Mouse (Mus musculus): Measurements from ENCODE around the gene Asf1b.

The Asf1b gene

DNA sequence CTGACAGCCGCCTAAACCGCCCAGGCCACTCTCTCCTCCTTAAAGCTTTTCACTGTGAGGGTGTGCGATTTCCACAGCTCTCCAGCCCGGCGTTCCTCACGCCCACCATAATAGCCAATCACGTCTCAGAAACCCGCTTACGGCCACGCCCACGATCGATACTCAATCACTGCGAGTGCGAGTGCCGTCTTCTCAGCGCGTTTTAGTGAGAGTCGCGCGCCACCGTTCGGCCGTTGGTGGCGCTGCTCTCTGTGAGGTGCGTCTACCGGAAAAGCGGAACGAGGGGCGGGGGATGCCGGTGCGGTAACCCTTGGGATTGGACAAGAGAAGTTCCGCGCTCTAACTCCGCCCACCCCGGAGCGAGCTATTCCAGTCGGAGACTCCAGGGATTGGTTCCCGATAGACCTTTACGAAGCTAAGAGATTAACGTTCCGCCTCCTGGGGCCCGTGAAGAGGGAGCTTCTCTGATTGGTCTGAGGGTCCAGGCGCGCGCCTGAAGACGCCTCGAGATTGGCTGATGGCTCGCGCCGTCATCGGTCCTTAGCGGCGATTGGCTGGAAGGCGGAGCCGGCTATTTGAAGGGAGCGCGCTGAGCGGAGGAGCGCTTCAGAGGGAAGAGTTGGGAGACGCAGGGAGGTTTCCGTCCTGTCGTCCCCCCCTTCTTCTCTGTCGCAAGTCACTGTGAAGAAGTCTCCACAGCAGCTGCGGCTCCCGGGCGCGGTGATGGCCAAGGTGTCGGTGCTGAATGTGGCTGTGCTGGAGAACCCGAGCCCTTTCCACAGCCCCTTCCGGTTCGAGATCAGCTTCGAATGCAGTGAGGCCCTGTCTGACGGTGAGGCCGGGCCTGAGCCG is at the start of gene Asf1b, which contains the start of gene Gm10644:
Gene Asf1b (plus strand): TSS at position 402 of the 852 bp plus-strand sequence.
Gene Gm10644 (minus strand): TSS at position 100 of the 852 bp plus-strand sequence.
- peak; percentile 99 to 100 for DNase-seq

DNA sequence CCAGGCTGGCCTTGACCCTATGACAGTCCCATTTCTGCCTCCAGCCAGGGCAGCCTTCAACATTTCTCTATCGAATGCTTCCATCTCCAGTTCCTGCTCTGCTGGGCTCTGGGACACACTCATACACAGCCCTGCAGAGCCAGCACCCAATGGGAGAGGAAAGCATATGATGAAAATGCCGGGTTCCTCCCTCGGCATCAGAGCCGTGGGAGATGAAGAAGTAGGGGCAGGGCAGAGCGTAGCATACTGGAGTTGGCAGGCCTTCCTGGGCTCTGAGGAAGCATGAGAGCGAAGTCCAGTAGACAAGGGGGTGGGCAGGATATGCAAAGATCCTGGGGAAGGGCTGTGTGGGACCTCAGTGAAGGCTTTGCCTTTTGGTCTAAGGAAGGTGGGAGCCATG is 46.7 kb upstream of the Asf1b start:
- DNase-seq, result no peak

DNA sequence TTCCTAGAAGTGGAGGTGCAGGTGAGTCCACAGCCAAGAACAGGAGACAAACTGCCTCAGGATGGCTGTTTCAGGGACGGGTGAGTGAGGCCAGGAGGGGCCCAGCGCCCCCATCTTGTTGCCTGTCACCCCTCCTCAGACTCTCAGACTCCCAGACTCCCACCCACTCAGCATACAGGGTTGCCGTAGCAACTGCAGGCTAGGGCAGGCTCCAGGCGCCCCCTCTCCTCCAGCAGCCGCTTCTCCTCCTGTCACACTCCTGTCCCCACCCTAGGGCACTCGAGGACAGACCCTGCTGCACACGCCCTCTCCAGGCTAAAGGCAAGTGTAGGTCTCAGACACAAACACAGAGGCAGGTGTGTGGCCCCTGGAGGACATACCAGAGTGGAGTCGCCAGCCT is 46.0 kb upstream of the Asf1b start:
- no peak for DNase-seq

DNA sequence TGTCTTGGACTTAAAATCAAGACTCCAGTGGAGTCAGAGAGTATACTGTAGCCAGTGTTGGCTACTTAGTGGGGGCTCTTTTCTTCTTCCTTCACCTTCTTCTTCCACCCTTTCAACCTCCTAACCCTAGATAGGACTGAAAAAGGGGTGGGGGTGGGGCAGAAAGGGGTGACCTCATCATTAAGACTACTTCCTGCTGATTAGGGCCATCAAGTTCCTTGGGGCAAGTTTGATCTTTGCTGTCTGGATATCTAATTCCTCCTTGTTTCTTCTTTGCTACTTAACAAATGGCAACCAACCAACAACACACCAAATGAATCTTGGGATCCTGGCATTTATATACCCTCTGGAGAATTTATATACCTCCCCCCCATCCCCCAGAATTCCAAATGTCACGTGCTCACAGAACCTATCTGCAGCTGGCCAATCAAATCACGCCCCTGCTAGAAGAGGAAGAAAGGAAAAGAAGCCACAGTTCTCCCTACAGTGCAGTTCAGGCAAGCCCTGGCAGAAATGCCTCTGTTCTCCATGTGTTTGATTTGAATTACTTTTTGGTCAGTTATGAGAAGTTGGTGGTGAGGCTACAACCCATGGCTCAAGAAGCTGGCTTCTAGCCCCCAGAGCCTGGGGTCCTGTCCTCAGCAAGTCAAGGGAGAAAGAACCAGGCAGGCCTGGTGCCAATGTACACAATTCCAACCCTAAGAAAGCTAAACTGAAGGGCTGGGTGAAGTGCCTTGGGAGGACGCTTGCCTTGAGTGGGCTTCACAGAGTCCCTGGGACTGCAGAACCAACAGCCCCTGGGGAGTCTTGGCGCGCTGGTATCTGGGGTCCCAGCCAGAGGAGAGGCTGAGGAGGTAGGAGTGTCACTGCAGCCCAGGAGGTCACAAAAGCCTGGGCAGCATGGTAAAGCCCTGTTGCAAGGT is 43.2 kb upstream of the Asf1b start:
- DNase-seq, result no peak

DNA sequence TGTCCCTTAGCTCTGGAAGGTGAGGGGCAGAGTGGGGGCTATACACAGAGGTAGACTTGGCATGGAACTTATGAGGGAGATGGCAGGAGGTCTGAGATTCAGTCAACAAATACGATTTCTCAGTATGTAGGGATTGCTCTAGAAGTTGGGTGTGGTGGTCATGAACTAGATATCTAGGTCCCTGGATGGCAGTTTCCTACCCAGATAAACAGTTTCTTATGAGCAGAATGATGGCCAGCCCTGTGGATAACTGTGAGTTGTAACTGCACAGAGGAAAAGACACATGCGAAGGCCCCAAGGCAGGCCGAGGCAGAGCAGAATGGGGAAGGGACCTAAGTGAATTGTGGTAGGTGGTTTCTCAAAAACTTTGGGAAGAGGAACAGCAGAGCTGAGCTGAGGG is 41.1 kb upstream of the Asf1b start:
- DNase-seq, result no peak

DNA sequence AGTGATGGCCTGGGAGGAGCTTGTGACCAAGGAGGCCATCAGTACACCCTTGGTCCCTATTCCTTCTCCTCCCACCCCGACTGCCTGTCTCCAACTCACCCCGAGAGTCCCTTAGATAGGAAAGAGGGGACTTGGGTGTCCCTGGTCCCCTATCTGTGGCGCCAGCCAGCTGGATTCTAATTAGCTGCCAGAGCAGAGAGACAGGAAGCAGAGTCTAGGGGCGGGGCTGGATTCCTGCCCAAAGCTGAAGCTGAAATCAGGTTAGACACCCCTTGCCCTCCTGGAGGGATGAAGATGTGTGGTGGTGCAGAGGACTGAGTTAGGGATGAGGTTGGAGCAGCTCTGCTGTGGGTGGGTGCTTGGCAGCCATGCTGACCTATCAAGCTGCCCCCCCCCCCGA is 40.4 kb upstream of the Asf1b start:
- DNase-seq, result no peak

DNA sequence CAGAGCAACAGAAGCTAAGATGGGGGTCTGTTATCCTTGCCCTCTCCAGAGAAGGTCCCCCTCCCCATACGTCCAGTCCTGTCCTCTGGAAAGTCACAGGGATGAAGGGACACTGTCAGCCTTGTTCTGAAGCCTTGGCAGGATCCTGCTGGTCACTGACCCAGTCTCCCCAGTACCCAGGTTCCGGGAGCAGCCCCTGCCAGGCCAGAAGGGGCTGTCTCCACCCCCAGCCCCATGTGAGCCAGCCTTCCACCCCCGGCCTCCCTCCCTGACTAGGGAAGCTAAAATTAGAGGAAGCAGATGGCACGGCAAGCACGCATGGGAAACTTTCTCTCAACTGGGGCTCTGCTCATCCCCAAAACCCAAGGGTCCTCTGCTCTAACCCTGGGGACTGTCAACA is 39.3 kb upstream of the Asf1b start:
- no peak for DNase-seq

DNA sequence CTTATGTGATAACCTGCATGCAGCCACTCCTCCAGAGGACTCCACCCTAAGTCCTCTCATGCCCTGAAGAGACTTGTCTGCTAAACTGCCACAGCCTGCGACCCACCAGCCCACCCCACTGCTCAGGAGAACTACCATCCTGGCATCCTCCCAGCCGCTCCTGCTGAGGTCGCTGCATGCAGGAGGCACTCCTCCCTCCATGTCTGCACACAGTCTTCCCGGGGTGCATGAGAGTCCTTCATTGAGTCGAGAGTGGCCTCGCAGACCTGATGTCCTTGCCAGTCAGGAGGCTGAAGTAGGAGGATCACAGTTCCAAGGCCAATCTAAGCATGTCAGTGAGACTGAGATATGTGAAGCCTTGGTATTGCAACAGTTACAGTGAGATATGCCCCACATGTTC is 37.7 kb upstream of the Asf1b start:
- no peak for DNase-seq

DNA sequence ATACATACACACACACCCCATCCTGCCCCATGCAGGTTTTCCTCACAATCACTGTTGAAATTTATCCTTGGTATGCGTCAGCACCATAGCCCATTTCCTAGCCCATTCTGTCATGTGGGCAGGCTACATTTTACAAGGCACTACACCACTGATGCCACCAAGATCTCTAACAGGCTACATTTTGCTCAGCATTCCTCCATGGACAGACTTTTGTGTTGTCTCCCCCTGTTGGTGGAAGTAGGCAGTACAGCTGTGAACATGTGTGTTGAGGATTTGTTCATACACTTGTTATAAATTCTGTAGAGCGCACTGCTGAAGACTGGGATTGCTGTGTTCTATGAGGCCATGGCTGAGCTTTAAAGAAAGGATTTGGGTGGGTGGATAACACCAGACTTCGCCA is 33.7 kb upstream of the Asf1b start:
- peak; percentile 44 to 81 for DNase-seq

DNA sequence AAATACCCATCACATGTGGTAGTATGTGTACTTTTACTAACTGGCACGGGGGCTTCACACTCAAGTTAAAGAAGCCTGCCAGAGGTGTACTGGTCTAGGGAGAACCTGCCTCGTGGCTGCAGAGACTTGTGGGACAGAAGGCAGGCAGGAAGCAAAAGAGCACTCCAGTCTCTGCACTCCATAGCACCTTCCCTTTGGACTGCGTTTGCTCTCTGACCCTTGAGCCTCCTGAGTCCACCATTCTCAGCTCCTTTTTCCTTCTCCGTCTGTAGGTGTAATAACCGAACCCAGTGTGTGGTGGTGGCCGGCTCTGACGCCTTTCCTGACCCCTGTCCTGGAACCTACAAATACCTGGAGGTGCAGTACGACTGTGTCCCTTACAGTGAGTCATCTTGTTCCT is 32.6 kb upstream of the Asf1b start:
- peak in 1 of 2 experiments; percentile 24 for DNase-seq

DNA sequence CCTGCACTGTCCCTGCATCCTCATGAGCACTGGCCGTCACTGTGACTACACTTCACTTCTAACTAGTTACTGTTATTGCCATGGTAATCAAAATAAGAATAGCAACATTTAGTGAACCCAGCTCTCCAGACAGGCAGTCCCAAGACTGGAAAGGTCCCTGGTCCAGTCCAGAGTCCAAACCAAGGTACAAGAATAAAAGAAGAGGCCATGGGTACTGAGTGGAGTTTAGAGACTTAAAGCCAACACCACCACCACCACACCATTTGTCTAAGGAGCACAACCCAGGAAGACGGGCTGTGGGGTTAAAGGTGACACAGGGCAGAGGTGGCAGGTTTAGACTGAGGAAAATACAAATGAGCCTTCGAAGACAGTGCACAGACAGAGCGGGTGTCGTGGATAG is 30.7 kb upstream of the Asf1b start:
- DNase-seq, result peak; percentile 53 to 63

DNA sequence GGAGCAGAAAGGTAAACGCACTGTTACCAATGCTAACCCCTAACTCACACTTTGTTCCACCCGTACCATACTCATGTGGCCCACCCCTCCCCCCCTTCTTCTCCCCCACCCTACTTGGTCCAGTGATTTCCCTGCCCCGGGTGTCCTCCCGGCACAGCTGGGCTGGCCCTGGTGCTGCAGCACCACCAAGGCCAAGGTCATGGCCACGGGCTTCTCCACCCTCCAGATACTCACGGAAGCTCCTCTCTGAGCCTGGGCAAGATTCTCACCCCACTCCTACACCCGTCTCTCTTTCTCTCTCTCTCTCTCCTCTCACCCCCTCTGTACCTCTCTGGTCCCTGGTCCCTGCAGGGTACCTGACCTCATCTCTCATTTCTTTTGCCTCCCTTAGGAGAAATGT is 29.0 kb upstream of the Asf1b start:
- no peak for DNase-seq

DNA sequence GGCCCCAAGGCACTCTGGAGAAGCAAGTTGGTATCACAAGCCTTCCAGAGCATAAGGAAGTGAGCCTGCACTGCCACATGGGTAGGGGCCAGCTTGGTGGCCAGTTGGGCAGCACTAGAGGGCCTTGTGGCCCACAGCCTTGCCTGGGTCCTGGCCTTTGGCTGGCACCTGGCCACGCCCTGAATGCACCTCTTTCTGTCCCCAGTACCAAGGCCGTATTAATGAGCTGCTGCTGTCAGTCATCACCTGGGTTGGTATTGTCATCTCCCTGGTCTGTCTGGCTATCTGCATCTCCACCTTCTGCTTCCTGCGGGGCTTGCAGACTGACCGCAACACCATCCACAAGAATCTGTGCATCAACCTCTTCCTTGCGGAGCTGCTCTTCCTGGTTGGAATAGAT is 21.1 kb upstream of the Asf1b start:
- DNase-seq, result no peak

DNA sequence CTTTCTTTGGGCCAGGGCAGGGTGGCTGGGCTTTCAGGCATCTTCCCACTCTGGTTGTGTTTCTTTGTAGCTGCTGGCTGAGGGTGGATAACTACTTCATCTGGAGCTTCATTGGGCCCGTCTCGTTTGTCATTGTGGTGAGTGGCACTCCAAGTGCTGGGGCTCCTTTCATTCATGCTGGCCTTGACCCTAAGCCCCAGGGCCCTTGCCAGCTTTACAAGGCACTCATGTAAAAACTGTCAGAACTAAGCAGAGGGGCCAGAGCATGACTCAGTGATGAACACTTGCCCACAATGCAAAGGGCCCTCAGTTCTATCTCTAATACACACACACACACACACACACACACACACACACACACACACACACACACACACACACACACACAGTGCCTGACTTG is 20.3 kb upstream of the Asf1b start:
- no peak for DNase-seq

DNA sequence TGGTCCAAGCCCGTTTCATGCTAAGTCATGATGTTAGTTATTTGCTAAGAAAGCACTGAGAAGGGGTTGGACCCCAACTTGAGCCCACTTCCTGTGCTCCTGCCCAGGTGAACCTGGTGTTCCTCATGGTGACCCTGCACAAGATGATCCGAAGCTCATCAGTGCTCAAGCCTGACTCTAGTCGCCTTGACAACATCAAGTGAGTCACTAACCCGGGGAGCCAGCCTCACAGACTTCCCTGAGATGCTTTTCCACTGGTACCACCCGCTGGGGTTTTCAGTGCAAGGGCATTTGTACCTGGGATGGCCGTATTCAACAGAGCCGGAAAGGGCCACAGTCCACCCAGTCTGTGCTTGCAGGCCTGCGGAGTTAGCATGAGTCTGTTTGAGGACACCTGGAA is 19.9 kb upstream of the Asf1b start:
- no peak for DNase-seq

DNA sequence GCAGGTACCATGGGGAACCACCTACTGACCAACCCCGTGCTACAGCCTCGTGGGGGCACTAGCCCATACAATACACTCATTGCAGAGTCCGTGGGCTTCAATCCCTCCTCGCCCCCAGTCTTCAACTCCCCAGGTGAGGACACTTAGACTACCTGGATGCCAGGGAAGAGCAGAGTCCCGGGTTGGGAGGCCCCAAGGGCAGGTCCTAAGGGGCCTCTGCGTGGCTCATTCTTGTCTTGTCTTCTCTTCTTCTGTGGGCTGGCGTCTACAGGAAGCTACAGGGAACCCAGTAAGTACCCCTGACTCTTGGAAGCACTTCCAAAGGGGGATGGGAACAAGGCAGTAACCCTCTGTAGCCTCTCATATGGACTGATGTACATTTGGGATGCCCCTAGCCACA is 17.7 kb upstream of the Asf1b start:
- DNase-seq, result no peak

DNA sequence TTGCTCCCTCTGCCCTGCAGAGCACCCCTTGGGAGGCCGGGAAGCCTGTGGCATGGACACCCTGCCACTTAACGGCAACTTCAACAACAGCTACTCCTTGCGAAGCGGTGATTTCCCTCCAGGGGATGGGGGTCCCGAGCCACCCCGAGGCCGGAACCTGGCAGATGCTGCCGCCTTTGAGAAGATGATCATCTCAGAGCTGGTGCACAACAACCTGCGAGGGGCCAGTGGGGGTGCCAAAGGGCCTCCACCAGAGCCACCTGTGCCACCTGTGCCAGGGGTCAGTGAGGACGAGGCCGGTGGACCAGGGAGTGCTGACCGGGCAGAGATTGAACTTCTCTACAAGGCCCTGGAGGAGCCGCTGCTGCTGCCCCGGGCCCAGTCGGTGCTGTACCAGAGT is 17.0 kb upstream of the Asf1b start:
- no peak for DNase-seq

DNA sequence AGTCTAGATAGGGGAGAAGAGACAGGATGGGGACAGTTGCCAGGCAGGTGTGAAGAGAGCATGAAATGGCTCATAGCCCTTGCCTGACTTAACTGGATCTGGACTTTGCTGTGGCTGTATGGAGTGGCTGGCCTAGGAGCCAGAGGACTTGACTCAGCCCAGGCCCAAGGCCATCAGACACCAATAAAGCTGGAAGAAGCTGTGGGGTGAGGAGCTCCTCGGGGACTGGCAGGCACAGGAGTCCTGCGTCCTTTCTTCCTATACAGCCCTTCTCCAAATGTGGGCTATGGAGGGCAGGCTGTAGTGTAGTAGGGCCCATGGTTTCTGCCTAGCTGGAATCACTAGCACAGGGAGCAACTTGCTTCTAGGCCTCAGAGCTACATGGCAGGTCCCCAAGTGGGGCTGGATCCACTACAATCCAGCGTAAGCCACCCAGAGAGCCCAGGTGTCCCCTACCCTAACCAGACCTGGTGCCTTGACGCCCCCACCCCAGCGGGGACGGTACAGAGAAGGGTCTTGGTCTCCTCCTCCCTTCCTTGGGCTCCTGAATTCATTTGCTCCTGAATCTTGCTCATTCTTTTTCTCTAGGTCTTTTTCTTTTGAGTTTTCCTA is 14.1 kb upstream of the Asf1b start:
- DNase-seq, result no peak

DNA sequence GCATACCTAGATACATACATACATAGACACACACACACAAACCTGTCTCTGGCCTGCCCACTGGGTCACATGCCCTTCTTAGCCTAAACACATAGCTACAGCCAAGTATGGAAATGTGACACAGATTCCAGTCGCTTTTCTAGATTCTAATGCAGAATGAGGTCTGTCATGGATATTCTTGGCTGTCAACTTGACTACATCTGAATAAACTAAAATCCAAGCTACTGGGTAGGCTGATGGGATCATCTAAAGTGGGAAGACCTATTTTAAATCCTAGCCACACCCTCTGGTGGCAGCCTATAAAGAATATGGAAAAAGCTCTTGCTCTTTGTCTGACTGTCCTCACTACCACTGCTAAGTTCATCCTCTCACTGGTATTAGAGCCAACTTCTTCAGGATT is 12.9 kb upstream of the Asf1b start:
- DNase-seq, result no peak

DNA sequence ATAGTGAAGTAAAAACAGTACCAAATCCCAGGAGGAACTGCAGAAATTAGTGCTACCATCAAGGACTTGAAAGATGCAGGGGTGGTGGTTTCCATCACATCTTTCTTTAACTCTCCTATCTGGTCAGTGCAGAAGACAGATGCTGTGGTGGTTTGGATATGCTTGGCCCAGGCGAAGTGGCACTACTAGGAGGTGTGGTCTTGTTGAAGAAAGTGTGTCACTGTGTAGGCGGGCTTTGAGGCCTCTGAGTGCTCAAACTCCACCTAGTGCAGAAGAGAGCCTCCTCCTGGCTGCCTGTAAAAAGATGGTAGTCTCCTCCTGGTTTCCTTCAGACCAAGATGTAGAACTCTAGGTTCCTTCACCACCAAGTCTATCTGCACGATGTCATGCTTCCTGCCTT is 9.8 kb upstream of the Asf1b start:
- DNase-seq, result no peak

DNA sequence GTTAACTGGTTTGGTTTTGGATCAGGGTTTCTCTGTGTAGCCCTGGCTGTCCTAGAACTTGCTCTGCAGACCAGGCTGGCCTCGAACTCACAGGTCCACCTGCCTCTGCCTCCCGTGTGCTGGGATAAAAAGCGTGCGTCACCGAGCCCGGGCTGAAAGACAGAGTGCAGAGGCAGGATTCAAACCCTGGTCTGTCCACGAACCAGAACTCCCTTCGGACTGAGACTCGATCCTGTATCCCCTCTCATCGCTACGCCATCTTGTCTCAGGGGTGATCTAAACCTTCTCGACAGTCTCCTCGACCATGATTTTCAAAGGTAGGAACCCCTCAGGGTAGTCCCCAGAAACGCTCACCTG is 580 bp upstream of the Asf1b start:
- no peak for DNase-seq

DNA sequence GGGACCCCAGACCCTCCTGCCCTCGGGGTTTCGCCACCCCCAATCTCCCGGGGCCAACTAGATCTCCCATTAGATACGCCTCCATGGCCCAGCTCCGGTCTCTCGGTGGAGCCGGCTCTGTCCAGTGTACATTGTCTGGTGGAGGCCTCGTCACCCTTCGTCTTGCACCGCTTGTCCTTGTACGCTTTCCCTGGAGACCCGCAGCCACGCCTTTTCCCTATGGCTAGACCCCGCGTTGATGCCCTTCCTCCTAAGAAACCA is 581 bp downstream of the Asf1b start:
- no peak for DNase-seq

DNA sequence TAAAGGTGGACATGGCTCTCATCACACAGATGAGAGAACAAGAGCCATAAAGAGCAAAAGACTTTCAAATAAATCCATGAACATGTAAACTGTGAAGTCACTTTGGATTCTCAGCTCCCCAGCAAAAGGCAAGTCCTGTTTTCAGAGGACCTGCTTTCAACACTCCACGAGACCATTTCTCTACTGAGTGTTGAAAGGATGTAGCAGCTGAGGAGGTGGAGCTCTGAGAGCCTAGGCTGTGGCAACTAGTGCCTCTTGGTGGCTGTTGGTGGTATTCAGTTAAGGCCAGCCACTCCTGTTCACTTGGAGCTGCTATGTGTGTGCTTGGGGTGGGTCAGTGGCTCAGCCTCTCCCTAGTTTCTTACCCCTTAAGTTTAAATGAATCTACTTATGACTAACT is 1.5 kb downstream of the Asf1b start:
- no peak for DNase-seq
